Mouse (Mus musculus): ENCODE data around the gene Fam118a. TPM values are rescaled to one million over a fixed set of nuclear protein-coding genes. Genes with fewer than 3 reads are reported as not detected.

Gene Fam118a
- polyA plus RNA-seq, 1 experiment, result 55.9 TPM

GRCm38 (mm10) chr15:85046230-85046950 lies 17.6 kb downstream of the Fam118a start:
- H3K36me3 ChIP-seq (ENCODE audit: control insufficient read depth, insufficient read depth, low read length), result peaks cover 5% of the 10 kb centered on the region
- no peaks in the 10 kb centered on the region for H3K27me3 ChIP-seq (ENCODE audit: control insufficient read depth, insufficient read depth, low read length)
- no peak overlapping the region for H3K4me3 ChIP-seq (ENCODE audit: control insufficient read depth, low read depth, low read length)
- H3K27ac ChIP-seq (ENCODE audit: control insufficient read depth, insufficient read depth, low read depth, low read length), result no peak overlapping the region
- TF ChIP-seq CTCF (IDR thresholded peaks at IDR 0.05; ENCODE audit: control insufficient read depth, insufficient read depth, insufficient replicate concordance, low read depth, low read length) (no peak), POLR2A (IDR thresholded peaks at IDR 0.05; ENCODE audit: control insufficient read depth, low read depth, low read length) (no peak)
- H3K4me1 ChIP-seq (ENCODE audit: control insufficient read depth, insufficient read depth, low read length), result no peaks in the 10 kb centered on the region; the same call in 1 of the 2 replicates

DNA sequence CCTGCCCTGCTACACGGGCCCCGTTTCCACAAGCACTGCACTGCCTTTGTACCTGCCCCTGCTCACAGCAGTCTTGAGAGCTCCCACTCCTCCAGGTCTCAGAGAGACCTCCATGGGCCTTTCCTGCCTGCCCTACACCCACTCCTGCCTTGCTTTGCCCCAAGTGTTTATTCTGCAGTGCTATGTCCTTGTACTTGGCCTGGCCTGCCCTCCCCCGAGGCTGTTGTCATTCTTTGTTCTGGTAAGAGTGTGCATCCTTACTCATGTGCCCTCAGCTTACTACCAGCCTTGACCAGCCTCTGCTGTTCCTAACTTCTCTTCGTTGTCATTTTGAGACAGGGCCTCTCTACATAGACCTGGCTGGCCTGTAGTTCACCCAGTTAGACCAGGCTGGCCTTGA lies 19.1 kb downstream of the Fam118a start:
- TF ChIP-seq CTCF (IDR thresholded peaks at IDR 0.05; ENCODE audit: control insufficient read depth, insufficient read depth, insufficient replicate concordance, low read depth, low read length) (no peak), POLR2A (IDR thresholded peaks at IDR 0.05; ENCODE audit: control insufficient read depth, low read depth, low read length) (no peak)
- no peak overlapping the region for H3K4me3 ChIP-seq (ENCODE audit: control insufficient read depth, low read depth, low read length)
- no peak overlapping the region for H3K27ac ChIP-seq (ENCODE audit: control insufficient read depth, insufficient read depth, low read depth, low read length)
- no peaks in the 10 kb centered on the region for H3K27me3 ChIP-seq (ENCODE audit: control insufficient read depth, insufficient read depth, low read length)
- peaks cover 5% of the 10 kb centered on the region for H3K36me3 ChIP-seq (ENCODE audit: control insufficient read depth, insufficient read depth, low read length)
- no peaks in the 10 kb centered on the region; the same call in 1 of the 2 replicates for H3K4me1 ChIP-seq (ENCODE audit: control insufficient read depth, insufficient read depth, low read length)

DNA sequence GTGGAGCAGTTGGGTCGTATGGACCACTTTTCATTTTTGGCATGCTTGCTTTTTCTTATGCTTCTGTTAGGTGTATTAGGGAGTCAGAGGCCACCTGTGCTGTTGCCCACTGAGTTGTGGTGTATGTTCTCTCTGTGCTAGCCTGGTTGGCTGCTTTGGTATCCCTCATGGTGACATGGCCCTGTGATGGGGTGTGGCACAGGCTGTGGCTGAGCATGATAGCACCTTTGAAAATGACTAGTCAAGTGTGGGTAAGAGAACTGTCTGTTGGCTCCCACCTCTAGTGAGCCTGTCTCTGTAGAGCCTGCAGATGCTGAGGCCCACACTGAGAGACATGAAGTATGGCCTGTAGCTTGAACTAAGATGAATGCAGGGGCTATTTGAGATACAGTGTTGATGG lies 21.0 kb downstream of the Fam118a start:
- peaks cover 5% of the 10 kb centered on the region for H3K36me3 ChIP-seq (ENCODE audit: control insufficient read depth, insufficient read depth, low read length)

DNA sequence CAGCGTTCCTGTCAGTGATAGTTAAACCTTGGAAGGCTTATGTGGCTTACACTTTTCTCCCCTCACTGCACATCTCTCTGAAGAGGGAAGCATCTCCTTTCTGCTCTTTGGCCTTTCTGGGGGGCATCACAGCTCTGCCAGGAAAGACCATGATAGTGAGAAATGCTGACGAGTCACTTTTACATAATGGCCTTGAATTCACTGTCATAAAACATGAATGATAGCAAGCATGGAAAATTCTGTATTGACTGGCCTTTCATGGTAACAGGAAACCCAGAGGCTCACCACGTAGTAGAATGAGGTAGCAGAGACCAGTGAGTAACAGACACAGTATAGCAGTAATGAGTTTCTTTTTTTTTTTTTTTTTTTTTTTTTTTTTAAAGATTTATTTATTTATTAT lies 25.4 kb downstream of the Fam118a start:
- peaks cover 2% of the 10 kb centered on the region for H3K36me3 ChIP-seq (ENCODE audit: control insufficient read depth, insufficient read depth, low read length)
- no peaks in the 10 kb centered on the region for H3K4me1 ChIP-seq (ENCODE audit: control insufficient read depth, insufficient read depth, low read length)
- TF ChIP-seq CTCF (IDR thresholded peaks at IDR 0.05; ENCODE audit: control insufficient read depth, insufficient read depth, insufficient replicate concordance, low read depth, low read length), result no peak
- no peak for TF ChIP-seq POLR2A (IDR thresholded peaks at IDR 0.05; ENCODE audit: control insufficient read depth, low read depth, low read length)
- no peak overlapping the region for H3K4me3 ChIP-seq (ENCODE audit: control insufficient read depth, low read depth, low read length)
- no peak overlapping the region for H3K27ac ChIP-seq (ENCODE audit: control insufficient read depth, insufficient read depth, low read depth, low read length)
- no peaks in the 10 kb centered on the region for H3K27me3 ChIP-seq (ENCODE audit: control insufficient read depth, insufficient read depth, low read length)

More for the DNA sequence above, 21.0 kb downstream of the Fam118a start:
- no peak overlapping the region for H3K27ac ChIP-seq (ENCODE audit: control insufficient read depth, insufficient read depth, low read depth, low read length)
- TF ChIP-seq CTCF (IDR thresholded peaks at IDR 0.05; ENCODE audit: control insufficient read depth, insufficient read depth, insufficient replicate concordance, low read depth, low read length) (no peak), POLR2A (IDR thresholded peaks at IDR 0.05; ENCODE audit: control insufficient read depth, low read depth, low read length) (no peak)
- no peak overlapping the region for H3K4me3 ChIP-seq (ENCODE audit: control insufficient read depth, low read depth, low read length)
- no peaks in the 10 kb centered on the region for H3K4me1 ChIP-seq (ENCODE audit: control insufficient read depth, insufficient read depth, low read length)
- no peaks in the 10 kb centered on the region for H3K27me3 ChIP-seq (ENCODE audit: control insufficient read depth, insufficient read depth, low read length)

DNA sequence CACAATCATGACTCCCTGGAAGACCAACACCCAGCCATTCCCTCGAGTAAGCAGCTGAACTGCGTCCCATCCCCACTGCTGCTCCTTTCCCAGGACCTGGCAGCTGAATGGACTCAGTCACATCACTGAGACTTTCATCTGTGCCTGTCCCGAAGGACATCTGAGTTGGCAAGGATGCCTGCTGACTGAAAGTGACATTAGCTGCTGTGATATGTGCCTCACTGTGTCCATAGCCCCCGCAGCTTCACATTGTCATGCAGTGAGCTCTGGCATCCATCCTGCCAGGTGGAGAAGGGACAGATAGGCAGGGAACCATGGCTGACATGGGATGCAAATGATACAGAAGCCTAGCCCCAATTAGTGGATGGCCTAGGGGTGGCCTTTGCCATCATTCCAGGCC lies 26.4 kb downstream of the Fam118a start:
- TF ChIP-seq CTCF (IDR thresholded peaks at IDR 0.05; ENCODE audit: control insufficient read depth, insufficient read depth, insufficient replicate concordance, low read depth, low read length), result no peak
- no peak for TF ChIP-seq POLR2A (IDR thresholded peaks at IDR 0.05; ENCODE audit: control insufficient read depth, low read depth, low read length)
- no peaks in the 10 kb centered on the region for H3K27me3 ChIP-seq (ENCODE audit: control insufficient read depth, insufficient read depth, low read length)

DNA sequence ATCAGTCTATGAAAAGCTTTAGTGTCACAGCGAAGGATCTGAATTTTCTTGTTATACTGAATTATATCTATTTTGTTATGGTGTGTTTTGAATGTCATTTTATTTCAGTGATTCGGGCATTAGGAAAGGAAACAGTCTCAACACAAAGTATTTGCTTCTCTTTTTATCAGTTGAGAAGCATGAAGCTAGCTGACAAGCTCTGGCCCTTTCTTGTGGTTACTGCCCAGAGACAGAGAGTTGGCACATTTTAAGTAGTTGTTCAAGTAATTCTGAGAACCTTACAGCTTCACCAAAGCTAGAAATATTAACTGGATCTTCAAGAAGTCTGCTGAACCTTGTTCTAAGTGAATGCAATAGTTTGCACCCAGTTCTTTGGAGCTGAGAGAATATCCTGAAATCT lies 34.7 kb downstream of the Fam118a start:
- H3K27me3 ChIP-seq (ENCODE audit: control insufficient read depth, insufficient read depth, low read length), result no peaks in the 10 kb centered on the region
- no peak for TF ChIP-seq POLR2A (IDR thresholded peaks at IDR 0.05; ENCODE audit: control insufficient read depth, low read depth, low read length)
- no peak for TF ChIP-seq CTCF (IDR thresholded peaks at IDR 0.05; ENCODE audit: control insufficient read depth, insufficient read depth, insufficient replicate concordance, low read depth, low read length)
- no peak overlapping the region for H3K4me3 ChIP-seq (ENCODE audit: control insufficient read depth, low read depth, low read length)
- H3K36me3 ChIP-seq (ENCODE audit: control insufficient read depth, insufficient read depth, low read length), result peaks cover 2% of the 10 kb centered on the region
- no peak overlapping the region for H3K27ac ChIP-seq (ENCODE audit: control insufficient read depth, insufficient read depth, low read depth, low read length)
- H3K4me1 ChIP-seq (ENCODE audit: control insufficient read depth, insufficient read depth, low read length), result no peaks in the 10 kb centered on the region

More for the DNA sequence above, 26.4 kb downstream of the Fam118a start:
- Histone ChIP-seq H3K4me3 (ENCODE audit: control insufficient read depth, low read depth, low read length) (peak overlapping the region; percentile 66), H3K36me3 (ENCODE audit: control insufficient read depth, insufficient read depth, low read length) (no peaks in the 10 kb centered on the region; the same call in none of the 2 replicates), H3K27ac (ENCODE audit: control insufficient read depth, insufficient read depth, low read depth, low read length) (no peak overlapping the region), H3K4me1 (ENCODE audit: control insufficient read depth, insufficient read depth, low read length) (no peaks in the 10 kb centered on the region)

GRCm38 (mm10) chr15:85070561-85070960 lies 41.8 kb downstream of the Fam118a start:
- H3K27ac ChIP-seq (ENCODE audit: control insufficient read depth, insufficient read depth, low read depth, low read length), result no peak overlapping the region
- H3K4me3 ChIP-seq (ENCODE audit: control insufficient read depth, low read depth, low read length), result no peak overlapping the region
- TF ChIP-seq CTCF (IDR thresholded peaks at IDR 0.05; ENCODE audit: control insufficient read depth, insufficient read depth, insufficient replicate concordance, low read depth, low read length) (no peak), POLR2A (IDR thresholded peaks at IDR 0.05; ENCODE audit: control insufficient read depth, low read depth, low read length) (no peak)
- no peaks in the 10 kb centered on the region for H3K4me1 ChIP-seq (ENCODE audit: control insufficient read depth, insufficient read depth, low read length)
- H3K27me3 ChIP-seq (ENCODE audit: control insufficient read depth, insufficient read depth, low read length), result no peaks in the 10 kb centered on the region
- no peaks in the 10 kb centered on the region for H3K36me3 ChIP-seq (ENCODE audit: control insufficient read depth, insufficient read depth, low read length)

All from testis, adult 2 months (tissue).